Mouse (Mus musculus) B cell, adult 2 months (primary cell): ENCODE data around the gene Rpl3l.
"Not testable (repeated sequence)": the region's sequence is repeated elsewhere in the genome, so short reads cannot be mapped to it uniquely, and the experiment has no call there.

Source experiments
- DNase-seq, 2 experiments: peaks; one replicate each; pipeline ENCODE4 v3.0.0; 2022

The Rpl3l gene

GRCm38 (mm10) chr17:24727618-24728017, at the start of gene Rpl3l:
Rpl3l (plus strand) TSS chr17:24727820.
- DNase-seq, result no peak

DNA sequence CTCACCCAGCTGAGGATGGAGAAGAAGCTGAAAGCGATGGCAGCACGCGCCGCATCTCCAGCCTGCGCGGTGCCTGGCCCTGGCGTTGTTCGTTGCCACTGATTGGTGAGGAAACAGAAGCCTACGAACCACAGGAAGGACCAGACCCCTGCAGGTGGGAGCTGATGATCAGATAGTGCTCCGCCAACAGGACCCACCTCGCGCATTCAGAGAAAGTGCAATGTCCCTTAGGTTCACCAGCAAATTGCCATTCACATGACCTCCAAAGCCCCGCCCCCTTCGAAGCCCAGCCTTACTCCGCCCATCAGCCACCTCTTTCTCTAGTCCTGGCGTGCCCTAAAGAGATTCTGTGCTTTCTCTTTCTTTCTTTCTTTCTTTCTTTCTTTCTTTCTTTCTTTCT, 41.1 kb upstream of the Rpl3l start:
- peak; percentile 72 to 78 for DNase-seq

DNA sequence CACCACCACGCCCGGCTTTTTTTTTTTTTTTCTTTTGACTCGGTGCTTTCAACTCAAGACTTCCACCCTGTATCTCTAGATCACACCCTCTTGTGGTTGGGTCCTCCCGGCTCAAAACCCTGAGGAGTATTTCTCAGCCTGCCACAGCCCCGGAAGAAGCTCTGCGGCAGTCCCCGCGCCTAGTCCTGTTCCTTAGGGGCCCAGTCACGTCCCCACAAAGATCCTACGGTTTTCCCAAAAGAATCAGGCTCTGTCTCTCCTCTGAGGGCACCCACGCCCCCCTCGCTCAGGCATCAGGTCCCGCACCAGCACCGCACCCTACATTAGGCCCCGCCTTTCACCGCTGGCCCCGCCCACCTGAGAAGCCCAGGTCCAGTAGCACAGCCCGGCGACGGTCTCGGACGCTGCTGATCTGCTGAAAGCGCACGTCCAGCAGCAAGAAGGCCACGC, 40.4 kb upstream of the Rpl3l start:
- peak; percentile 66 to 68 for DNase-seq

DNA sequence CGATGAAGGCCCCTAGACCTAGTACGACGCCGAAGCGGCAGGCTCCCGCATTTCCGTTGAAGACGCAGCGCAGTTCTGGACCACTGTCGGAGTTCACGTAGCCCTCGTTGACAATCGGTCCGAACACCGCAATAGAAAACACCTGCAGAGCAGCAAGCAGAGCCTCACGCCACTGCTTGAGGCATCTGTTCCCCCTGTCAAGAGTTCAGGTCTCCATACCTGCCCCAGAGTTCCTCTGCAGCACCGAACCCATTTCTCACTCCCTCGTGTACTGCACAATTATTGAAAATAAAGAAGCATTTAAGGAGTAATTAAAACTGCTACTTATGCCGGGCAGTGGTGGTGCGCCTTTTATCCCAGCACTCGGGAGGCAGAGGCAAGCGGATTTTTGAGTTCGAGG, 40.0 kb upstream of the Rpl3l start:
- DNase-seq, result no peak

DNA sequence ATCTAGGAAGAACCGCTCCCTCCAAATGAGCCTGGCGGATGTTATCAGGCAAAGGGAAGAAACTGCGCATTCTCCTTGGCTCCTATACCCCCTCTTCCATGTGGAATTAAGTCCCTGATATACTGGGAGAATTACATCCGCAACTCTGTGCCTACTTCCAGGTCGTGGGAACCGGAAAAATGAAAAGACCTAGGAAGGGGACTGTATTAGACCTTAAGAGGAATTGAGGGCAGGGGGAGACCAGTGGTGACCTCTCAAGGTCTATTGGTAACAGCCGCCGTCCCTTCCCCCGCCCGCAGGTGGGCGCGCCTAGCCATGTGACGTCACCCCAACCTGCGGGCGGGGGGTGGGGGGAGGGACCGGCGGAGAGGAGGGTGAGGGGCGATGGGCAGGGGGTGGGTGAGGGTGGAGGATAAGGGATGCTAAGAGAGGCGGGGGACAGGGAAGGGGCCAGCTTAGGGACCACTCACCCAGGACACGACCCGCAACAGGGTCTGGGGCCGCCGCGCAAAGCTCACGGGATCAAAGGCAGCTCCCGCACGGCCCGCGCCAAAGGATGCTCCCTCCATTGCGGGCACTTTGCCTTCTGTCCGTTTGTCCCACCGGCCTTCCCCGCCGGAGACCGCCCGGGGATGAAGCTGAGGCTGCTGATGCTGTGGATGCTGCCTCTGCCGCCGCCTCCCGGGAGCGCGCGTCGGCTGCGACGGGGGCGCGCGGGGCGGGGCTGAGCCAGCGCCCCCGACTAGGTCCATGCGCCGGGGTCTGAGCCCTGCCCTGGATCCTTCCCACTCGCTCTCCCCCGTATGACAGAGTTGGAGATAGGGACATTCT, 38.2 kb upstream of the Rpl3l start, which contains the start of gene Syngr3:
Gene Syngr3, minus strand, starts transcription at position 705 of the 831 bp plus-strand sequence.
- DNase-seq, result peak in 1 of 2 experiments; percentile 26

- DNase-seq, result no peak
Measured at GRCm38 (mm10) chr17:24692385-24692784, 35.2 kb upstream of the Rpl3l start.

GRCm38 (mm10) chr17:24695326-24696010, 32.2 kb upstream of the Rpl3l start:
- DNase-seq, result no peak

GRCm38 (mm10) chr17:24696011-24696697, 31.5 kb upstream of the Rpl3l start, which contains the start of the genes Gfer and Noxo1:
Gfer (minus strand) TSS chr17:24696156.
Noxo1 (plus strand) TSS chr17:24696234.
- peak; percentile 76 to 80 for DNase-seq

DNA sequence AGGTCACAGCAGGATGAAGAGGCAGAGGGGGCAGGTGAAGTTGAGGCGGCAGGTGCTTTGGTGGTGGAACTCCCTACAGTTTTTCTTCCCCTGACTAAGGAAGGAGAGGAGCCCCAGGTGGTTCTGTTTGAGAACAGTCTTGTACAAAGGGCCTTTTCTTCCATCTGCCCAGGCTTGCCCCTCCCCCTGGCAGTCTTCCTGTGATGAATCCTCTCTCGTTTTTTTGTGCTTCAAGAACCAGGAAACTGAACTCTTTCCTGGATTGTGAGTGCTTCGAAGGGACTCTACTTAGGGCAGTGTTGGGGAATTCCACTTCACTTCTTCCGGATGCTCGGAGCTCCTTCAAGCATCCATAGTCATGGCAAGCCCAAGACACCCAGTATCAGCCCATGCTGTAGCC, 29.6 kb upstream of the Rpl3l start:
- no peak for DNase-seq

- DNase-seq, result no peak
Measured at GRCm38 (mm10) chr17:24698715-24699114, 28.9 kb upstream of the Rpl3l start.

GRCm38 (mm10) chr17:24699473-24699872, 28.1 kb upstream of the Rpl3l start:
- no peak for DNase-seq

- no peak for DNase-seq
Measured at GRCm38 (mm10) chr17:24701251-24701650, 26.4 kb upstream of the Rpl3l start.

GRCm38 (mm10) chr17:24705821-24706220, 21.8 kb upstream of the Rpl3l start:
- no peak for DNase-seq

DNA sequence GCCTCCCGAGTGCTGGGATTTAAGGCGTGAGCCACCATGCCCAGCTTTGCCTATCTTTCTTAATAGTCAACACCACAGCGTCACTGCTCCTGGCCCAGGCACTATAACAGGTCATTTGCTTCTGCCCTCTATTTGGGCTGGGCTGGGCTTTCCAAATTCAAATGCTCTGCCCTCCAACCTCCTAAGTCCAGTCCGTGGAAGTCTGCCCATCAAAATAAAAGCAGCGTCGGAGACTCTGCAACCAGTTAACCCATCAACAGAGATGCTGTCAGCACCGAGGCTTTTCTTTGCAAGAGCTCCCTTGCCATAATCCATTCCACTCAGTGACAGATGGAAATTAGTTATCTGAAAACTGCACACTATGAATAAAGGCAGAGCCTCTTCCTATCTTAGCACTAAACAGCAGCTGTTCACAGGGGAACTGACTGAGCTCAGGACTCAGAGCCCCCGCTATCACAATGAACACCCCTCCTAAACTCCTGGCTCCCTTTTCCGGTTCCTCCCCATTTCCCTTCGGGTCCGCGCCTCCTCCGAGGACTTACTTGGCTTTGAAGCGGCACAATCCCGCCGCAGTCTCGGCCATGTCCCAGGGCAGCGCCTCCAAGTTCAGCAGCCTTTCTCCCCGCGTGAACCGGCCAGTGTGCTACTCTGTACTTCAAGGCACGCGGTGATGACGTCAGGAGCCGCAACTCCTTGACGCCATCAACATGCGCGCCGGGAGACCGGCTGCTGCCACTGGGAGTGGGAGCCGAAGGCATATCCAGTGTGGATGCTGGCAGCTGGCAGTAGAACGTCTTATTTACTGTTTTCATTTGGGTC, 20.4 kb upstream of the Rpl3l start, which contains the start of gene Tbl3:
Gene Tbl3, minus strand, starts transcription at position 679 of the 819 bp plus-strand sequence.
- DNase-seq, result peak; percentile 95

- DNase-seq, result peak in 1 of 2 experiments; percentile 41
Measured at GRCm38 (mm10) chr17:24707801-24708425, 19.7 kb upstream of the Rpl3l start.

GRCm38 (mm10) chr17:24708646-24709045, 19.0 kb upstream of the Rpl3l start:
- no peak for DNase-seq

- DNase-seq, result no peak
Measured at GRCm38 (mm10) chr17:24715556-24715955, 12.1 kb upstream of the Rpl3l start.

GRCm38 (mm10) chr17:24716166-24716682, 11.4 kb upstream of the Rpl3l start:
- DNase-seq, result no peak

- DNase-seq, result no peak
Measured at GRCm38 (mm10) chr17:24717943-24718342, 9.7 kb upstream of the Rpl3l start, which contains the start of the genes Rnf151 and Rps2. Rnf151 (minus strand) TSS chr17:24718063. Rps2 (plus strand) TSS chr17:24718116.

DNA sequence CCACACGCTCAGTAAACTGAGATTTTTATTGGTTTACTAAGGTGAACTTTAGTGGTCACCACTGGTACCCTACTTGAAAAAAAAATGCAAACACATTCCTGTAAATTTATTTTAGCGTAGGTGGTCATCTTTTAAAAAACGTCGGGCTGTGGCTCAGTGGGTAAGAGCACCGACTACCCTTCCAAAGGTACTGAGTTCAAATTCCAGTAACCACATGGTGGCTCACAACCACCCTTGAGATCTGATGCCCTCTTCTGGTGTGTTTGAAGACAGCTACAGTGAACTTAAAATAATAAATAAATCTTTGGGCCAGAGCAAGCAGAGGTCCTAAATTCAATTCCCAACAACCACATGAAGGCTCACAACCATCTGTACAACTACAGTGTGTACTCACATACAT, 8.7 kb upstream of the Rpl3l start:
- not testable (repeated sequence) for DNase-seq
